Mouse (Mus musculus) heart, adult 18-20 months (tissue): ENCODE data around the gene Sorbs2. TPM values are rescaled to one million over a fixed set of nuclear protein-coding genes. Genes with fewer than 3 reads are reported as not detected.

ENCODE experiments used
- DNase-seq, 2 experiments: peaks; one replicate each; pipeline ENCODE4 v3.0.0; 2021 to 2022; ENCODE audit warnings: mixed read lengths in 1 of 2
- total RNA-seq, 2 experiments: library from RNA; stranded (reverse); gene quantifications; 2 replicates each; pipeline ENCODE4 v1.2.3; 2021

The Sorbs2 gene
- total RNA-seq, 2 experiments from 2014 or later, result 568 to 575 TPM

DNA sequence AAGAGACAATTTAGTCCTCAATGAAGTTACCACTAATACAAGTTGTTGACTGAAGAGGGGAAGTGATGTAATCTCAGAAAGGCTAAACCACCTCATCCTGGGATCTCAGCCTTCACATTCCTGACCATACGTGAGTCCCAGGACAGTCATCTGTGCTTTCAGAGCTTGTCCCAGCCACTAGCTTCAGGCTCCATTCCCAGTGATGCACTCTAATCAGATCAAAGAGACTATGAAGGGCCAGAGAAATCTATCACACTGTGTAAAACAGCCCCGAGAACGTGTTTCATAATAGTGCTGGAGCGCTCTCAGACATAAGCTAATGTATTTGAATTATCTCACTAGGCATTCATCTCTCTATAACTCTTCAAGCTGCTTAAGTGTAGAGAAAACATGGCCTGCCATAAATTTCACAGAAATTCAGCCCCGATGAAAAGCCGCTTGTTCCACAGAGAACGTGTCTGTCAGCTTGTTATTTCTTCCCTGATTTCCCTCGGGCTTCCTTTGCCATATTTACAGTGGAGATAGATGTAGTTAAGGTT lies 175.3 kb downstream of the Sorbs2 start:
- no peak for DNase-seq

DNA sequence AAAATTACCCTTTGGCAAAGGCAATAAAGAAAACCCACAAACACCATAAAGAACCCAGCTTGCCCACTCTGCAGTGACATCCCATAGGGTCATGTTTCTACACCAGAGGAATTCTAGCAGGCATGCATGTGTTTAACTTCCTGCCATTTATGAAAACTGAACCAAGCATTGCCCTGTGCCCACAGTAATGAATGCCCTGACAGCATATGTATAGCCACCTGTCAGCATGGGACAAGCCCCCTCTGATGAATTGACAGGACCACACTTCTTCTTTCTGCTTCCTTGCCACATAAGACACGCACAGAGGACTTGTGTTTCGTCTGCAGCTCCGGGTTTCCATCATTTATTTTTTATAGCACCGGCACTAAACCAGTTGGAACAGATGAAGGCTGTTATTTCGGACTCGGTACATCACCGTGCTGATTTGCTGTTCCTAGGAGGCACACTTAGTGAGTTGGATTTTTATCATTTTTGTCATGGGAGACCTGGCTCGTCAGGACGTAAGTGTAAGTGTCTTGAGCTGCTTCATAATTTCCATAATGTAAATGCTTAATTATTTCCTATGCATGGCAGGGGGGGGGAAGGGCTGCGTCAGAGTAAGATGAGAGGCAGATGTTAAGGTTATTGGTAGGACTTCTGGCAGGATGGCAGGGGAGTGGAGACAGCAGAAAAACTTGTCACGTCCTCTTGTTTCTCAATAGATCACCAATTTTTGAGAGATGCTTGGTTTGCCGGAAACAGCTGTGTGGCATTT lies 180.5 kb downstream of the Sorbs2 start:
- DNase-seq, result no peak

DNA sequence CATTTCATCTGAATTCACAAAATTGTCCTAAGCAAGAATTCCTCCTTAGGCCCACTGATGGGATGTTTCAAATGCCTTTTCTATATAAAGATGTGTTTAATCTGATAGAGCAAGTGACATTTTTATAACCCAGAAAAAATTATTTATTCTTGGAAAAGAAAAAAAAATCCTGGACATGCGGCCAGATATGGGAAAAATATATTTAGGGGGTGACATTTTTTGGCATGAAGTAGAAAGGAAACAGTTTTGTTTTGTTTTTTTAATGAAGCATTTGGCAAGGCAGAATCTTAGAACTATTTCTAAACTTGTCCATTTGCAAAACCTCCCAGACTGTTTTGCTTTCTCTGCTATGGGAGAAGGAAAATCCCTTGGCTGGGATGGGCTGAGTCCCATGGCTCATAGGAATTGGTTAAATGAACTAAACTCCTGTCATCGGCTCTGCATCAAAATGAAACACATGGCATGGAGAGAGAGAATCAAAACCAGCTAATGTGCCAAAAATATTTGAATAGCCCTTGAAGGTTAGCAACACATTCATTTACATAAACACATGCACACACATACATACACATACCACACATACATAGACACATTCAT lies 182.1 kb downstream of the Sorbs2 start:
- DNase-seq, result peak in 1 of 2 experiments; percentile 18

DNA sequence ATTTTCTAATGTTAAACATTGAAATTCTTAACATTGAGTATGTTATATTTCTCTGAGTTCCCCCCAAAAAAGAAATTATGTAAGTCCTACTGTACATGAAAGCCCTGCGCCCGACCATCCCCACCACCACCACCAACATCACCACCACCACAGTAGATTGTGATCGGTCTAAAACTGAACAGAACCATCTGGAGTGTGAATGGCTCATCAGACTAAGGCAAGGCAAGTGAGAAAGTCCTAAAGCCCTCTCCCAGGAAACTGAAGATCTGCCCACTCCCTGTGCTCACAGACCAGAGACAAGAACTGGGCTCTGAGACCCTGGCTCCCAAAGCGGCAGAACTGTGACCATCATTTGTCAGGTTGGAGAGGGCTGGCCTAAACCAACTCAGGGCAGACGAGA lies 192.5 kb downstream of the Sorbs2 start:
- DNase-seq, result no peak

DNA sequence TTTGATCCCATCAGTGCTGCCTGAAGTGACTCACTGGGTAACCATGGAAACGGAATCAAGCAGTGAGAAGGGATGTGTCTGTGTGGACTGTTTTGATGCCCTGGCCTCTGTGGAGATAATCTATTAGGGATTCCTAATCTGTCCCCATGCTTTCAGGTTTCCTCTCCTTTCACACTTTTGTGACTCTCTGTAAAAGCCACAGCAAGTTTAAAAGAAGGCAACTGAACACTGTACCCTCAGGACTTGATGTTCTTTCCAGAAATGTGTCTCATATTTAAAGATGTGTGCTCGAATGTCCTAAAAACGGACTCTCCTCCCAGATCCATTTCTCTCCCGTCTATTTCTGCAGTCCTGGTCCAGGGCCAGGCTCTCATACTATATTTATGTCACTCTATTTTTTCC lies 196.1 kb downstream of the Sorbs2 start:
- no peak for DNase-seq

DNA sequence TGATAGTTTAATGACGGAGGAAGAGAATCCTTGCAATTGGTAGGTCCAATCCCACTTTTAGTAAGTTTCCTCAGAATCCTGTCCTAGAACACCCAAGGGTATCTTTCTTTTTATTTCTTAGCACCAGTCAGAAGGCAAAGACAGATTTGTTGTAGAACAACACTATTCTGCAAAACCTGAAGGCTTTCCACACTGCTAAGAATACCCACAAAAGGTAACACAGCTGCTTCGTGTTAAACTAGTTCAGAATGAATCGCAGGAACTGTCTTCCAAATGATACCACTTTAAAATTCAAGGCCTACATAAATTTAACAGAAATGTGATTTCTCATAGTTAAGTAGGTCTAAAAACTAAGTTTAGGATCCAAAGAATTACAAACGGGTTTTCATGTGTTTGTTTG lies 201.5 kb downstream of the Sorbs2 start:
- DNase-seq, result no peak

DNA sequence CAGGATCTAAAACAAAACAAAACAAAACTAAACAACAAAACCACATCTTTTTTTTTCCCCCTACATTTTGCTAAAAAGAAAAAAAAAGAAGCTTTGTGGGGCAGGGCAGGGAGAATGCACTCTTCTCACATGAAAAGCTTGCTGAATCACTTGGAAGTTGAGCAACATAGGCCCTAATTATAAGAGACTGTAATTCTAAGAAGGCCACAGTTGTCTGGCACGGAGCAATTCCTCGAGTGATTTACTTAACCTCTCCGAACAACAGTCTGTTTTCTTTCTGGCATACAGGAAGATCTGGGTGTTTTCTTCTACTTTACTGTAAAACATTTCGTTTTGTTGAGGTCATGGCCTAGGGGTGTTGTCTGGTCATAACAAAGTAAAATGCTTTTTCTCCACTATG lies 202.1 kb downstream of the Sorbs2 start:
- no peak for DNase-seq

DNA sequence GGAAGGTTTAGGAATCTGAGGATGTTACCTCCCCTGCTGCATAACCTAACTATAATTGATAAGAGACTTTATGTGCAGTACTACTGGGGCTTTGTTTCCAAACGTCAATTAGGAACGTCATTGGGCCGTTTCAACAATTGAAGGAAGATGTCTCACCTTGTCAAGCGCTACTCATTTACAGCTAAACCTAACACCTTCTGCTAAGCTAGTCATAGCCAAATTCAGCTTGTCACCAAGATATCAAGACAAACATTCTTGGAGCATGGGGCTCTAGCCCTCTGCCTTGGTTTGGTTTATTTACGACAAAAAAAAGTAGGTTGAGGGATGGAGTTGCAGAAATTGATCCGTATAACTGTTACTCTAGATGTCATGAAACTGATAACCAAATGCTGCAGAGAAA lies 205.0 kb downstream of the Sorbs2 start:
- no peak for DNase-seq

DNA sequence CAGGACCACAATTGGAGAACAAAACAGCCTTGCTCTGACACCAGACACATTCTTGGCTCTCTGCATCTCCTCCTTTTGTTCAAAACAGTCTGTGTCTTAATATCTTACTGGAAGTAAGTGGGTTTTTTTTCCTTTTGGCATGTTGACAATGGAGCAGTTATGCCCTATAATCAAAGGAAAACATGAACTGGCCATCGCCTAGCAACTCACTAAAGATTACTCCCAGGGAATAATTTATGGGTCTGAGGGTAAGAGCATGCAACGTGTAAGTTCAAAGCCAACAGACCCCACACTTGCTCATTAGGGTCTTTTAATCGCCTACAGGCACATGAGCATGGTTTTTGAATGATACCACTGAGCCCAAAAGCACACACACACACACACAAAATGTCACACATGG lies 207.2 kb downstream of the Sorbs2 start:
- no peak for DNase-seq

DNA sequence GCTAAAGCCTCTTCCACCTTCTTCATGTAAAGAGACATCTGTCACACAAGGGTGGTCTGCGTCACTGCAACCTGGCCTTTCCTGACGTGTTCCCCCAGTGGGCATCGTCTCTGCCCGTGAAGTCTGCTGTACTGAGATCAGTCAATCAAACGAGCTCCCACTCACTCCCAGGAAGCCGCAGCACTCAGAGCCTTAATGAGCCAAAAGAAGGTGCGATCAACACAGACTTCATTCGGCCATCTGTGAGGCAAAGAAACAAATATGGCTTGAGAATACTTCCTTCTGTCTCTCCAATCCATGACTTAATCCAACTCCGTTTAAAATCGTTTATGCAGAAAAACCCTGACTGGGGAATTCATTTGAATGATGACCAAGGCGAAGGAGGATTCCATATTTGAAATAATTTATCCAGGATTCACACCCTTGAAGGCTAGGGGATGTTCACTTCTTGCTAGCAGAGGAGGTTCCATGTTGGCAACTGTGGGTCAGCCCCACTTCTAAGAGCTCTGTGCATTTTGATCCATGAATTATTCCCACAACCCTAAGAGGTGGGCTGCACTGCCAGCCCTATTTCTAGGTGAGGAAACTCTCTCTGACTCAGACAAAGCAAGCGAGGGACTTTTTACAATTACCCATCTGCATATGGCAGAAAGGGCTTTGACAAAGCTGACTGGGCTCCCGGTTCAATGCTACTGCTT lies 207.9 kb downstream of the Sorbs2 start:
- DNase-seq, result no peak

DNA sequence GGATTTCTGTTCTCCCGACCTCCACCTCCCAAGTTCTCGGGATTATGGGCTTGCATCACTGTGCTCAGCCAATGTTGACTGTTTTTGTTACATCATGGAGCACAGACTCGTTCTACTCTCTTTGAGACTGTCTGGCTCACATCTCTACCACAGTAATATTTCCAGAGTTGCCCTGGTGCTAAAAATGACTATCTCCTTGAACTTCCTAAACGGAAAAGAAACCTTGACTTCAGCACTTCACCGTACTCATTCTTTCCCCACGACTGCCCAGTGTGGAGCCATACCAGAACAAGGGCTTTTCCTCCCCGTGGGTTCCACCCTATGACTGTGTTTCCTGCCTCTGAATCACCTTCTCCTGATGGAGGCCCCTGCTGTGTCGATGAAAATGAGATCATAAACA lies 212.2 kb downstream of the Sorbs2 start:
- DNase-seq, result peak in 1 of 2 experiments; percentile 58

DNA sequence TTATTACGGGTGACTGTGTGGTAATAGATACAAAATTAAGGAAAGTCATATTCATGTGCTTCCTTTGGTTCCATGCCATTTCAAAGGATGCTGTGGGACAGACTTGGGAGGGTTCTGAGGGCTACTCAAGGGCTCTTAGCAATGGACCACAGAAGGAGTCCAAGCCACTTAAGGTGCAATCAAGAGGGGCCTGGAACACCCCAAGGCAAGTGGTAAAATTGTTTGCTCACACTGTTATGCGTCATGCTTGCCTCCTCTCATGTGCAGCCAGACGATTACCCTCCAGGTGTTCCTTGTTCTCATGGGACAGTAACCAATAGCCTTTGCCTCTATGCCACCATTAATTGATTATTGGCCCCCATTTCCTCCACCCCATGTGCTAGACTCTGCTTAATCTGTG lies 216.6 kb downstream of the Sorbs2 start:
- no peak for DNase-seq

DNA sequence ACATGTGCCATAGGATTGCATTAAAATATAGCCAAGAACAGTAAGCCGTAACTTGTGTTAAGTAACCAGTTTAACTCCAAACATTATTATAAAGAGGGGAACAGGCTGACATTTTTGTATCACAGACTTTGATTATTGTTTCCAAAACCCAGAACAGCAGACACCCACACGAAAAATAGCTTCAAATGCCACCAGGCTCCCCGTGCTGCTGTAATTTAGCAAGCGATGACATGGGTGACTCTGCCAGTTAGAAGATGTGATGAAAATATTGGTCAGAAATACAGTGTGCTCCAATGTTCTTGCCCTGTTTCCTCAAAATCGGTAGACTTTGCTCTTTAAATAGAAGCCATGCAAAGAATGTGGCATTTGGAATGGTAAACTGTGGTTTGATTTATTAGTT lies 217.7 kb downstream of the Sorbs2 start:
- no peak for DNase-seq

DNA sequence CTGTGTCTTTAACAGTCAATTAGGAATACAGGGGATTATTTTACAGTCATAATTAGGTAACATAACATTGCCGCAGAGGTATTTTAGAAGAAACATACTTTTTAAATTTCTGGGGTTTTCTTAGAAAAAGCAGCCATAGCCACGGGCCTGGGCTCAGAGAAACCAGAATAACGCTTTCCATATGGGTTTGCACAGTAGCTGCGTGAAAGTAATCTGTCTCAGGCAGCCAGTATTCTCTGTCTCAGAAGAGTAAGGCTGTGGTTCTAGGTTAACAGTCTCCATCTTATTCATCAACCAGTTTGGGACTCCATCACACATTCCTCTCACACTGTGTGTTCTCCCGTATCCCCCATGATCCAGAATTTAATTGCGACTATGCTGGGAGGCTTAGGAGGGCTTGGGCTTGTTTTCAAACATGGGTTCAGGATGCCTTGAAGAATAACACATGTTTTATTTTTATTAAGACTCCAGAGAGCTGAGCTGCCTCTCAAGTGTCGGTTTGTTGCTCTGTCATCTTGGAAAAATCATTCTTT lies 222.3 kb downstream of the Sorbs2 start:
- no peak for DNase-seq

DNA sequence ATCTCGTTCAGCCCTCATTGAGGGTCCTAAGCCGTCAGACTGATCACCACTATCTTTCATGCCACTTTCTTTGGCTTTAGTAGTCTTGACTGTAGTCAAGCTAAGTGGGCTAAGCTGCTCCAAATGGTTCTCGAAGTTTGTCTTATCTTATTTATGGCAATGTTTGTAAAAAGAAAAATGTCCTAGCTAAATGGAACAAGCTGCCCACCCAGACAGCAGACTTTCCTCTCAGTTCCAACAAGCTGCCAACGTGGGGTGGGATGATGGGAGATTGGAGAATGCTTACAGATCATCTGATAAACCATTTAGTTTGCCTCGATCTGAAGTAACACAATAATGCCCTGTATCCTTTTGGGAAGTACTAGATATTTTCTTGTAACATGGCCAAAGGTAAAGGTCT lies 223.2 kb downstream of the Sorbs2 start:
- DNase-seq, result no peak

DNA sequence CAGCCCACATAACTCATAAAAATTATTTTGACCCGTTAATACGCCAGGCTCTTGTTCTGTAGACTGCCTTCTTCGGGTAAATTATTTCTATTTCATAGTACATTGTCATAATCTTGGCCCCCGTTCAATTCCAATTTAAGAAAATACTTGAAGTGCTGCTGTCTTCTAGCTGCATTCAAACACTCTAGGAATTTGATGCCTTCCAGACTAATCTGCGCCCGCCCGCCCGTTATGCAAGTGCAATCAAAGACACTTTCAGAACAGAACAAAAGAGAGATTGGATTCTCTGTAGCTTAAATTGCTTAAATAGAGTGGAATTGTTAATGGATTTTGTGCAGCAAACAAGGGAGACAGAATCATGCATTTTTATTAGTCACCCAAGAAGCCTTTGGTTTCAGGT lies 226.5 kb downstream of the Sorbs2 start:
- DNase-seq, result no peak

DNA sequence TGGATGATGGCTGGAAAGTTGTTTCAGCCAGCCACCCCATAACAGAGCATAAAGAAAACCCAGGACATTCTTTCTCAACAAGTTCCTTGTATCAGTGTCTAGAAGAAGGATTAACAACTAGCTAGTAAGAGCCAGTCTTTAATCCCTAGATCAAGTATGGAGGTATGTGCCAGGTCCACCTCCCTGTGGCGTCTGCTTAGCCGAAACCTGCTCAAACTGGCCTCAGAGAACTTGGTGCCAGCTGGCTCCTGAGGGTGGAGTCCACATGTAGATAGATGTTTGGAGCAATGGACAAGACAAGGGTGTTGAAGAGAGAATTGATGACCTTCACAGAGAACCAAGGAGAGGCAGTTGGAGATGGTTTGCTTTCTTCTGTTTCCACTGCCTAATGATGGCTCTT lies 229.7 kb downstream of the Sorbs2 start:
- peak in 1 of 2 experiments; percentile 42 for DNase-seq

DNA sequence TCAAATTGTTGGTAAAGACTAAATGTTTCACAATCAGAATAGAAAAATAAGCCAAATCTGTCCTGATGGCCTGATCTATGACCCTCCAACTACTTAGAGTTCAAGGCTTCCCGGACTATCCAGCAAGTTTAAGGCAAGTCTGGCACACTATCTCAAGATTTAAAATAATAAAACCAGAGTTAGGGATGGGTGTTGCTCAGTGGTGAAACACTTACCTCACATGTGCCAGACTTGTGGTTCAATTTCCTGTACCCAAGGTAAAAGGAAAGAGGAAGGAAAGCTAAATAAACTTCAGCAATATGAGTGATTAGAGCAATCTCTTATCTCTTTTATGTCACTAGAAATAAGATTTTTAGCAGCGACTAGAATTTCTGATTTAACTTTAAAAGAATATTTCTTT lies 235.7 kb downstream of the Sorbs2 start:
- DNase-seq, result no peak

DNA sequence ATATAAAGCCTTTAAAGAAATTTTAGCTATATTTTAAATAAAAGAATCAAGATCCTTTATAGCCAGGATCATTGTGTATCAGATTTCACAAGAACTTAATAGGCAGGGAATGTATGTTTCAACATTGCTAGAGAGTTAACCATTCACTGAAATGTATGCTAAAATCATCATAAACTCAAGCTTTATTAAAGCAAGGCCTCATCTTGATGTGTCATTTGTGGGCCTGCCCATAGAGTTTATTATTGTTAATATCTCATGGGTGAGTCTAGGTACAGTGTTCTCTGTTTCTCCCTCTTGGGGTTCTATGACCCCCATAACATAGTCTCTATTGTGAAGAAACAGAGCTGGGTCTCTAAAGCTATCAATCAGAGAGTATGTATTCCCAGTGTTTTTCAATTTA lies 236.2 kb downstream of the Sorbs2 start:
- DNase-seq, result no peak

DNA sequence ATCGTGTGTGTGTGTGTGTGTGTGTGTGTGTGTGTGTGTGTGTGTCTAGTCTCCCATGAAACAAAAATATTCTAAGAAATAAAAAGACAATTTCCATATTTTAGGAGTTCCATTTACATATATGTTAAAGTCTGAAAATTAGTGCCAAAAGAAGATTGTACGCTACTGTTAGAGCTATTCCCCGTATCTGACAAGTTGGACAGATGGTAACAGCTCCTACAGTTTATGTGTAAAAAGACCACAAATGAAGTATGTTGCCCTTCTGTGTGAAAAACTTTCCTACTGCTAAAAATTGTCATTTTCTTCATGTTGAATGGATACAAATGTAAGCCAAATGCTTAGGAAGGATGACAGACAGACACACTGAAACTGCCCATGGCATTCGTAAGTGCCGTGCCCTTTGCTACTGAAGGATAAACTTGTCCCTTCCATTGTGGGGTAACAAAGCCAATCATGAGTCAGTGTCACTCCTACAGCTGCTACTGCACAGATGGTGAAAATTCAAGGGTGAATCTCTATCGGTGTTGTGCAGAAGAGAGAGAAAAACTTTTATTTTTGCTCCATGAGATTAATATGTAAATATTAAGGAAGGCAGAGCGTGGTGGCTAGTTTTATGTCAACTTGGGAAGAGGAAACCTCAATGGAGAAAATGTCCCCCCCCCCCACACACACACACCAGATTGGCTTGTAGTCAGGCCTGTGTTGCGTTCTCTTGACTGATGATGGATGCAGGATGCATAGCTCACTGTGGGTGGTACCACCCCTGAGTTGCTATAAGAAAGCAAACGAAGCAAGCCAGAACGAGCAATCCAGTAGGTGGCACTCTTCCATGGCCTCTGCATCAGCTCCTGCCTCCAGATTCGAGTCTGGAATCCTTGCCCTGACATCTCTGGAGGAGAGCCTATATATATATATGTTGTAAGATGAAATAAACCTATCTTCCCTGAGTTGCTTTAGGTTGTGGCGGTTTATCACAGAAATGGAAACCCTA lies 244.2 kb downstream of the Sorbs2 start:
- DNase-seq, result no peak

DNA sequence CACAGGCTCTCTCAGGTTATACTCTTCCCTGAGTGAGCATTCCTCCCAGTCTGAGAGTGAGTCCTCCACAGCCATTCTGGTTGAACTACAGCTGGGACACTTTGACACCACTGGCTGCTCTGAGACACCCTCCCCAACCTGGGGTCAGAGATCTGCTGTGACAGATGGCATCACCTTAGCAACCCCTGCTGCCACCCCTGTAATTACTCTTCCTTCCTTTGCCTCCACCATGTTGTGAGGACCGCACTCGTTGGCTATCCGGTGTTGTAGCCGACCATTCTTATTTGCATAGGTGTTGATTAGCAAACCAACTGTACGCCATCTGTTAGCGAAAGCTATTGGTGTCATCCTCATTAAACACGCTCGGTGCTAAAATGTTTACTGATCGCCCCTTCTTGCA lies 247.9 kb downstream of the Sorbs2 start:
- no peak for DNase-seq

DNA sequence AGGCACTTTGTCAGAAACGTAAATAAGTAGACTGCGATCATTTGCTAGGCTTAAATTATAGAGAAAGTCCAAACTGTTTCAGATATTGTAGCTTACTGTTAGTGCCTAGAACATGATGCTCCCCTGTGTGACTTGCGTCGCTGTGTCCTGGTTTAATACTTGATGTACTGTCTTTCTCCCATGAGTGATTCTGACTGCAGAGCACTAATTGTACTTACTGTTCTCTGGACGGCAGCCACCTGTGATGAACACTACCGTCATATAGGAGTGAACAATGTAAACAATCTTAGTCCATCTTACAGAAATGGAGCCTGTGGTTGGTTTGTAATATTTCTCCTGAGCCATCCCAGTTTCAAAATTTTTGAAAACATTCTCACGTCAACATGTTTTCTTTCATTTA lies 248.4 kb downstream of the Sorbs2 start:
- no peak for DNase-seq
